Mouse (Mus musculus) midbrain, embryonic 12.5 days (tissue): Measurements from ENCODE around the gene Copg2. TPM values are rescaled to one million over a fixed set of nuclear protein-coding genes. Genes with fewer than 3 reads are reported as not detected.
A peak's percentile ranks its signal among the peaks of the same experiment; 100 is the strongest.

Experiments used
- ATAC-seq: fragments of 200-750 bp; cut with Nextera tagmentation; 2 replicates; pipeline ENCODE4 v1.8.0; 2017; ENCODE audit warnings: low read depth, moderate TSS enrichment, moderate library complexity; ENCODE audit not compliant: low FRiP score
- H3K27ac ChIP-seq: fragments of 300-500 bp; sonication (generic); replicated peaks from 2 replicates; pipeline ENCODE4 v1.5.1; 2016; ENCODE audit warnings: mild to moderate bottlenecking
- H3K27me3 ChIP-seq: fragments of 300-500 bp; sonication (generic); 2 replicates; pipeline ENCODE4 v1.6.1; 2016; ENCODE audit warnings: mild to moderate bottlenecking
- H3K36me3 ChIP-seq: fragments of 300-500 bp; sonication (generic); 2 replicates; pipeline ENCODE4 v1.6.1; 2016
- H3K4me1 ChIP-seq: fragments of 300-500 bp; sonication (generic); 2 replicates; pipeline ENCODE4 v1.6.1; 2016
- H3K4me2 ChIP-seq: fragments of 300-500 bp; sonication (generic); replicated peaks from 2 replicates; pipeline ENCODE4 v1.6.1; 2016; ENCODE audit warnings: mild to moderate bottlenecking, moderate library complexity
- H3K4me3 ChIP-seq: fragments of 300-500 bp; sonication (generic); 2 replicates; pipeline ENCODE4 v1.5.1; 2016; ENCODE audit warnings: mild to moderate bottlenecking
- H3K9ac ChIP-seq: fragments of 300-500 bp; sonication (generic); replicated peaks from 2 replicates; pipeline ENCODE4 v1.6.1; 2016; ENCODE audit warnings: mild to moderate bottlenecking, moderate library complexity
- H3K9me3 ChIP-seq: fragments of 300-500 bp; sonication (generic); 2 replicates; pipeline ENCODE4 v1.6.1; 2016; ENCODE audit warnings: mild to moderate bottlenecking
- WGBS: fragments of 180-500 bp; shearing (Covaris S2); methylation state at CpG from one replicate; pipeline ENCODE4 v1.1.7; 2016; 5-methylcytosine and 5-hydroxymethylcytosine counted together
- polyA plus RNA-seq: library from polyadenylated mRNA; unstranded; fragments of >200 nt; fragmentation: Nextera tagmentation; extraction: Ambion mirVana; gene quantifications from 2 replicates; pipeline ENCODE4 v1.2.1, GENCODE M21; 2016

The Copg2 gene
- polyA plus RNA-seq: 32.6 and 37.4 TPM in 2 replicates

GRCm38 (mm10) chr6:30896195-30896985 is at the start of gene Copg2:
Copg2 (minus strand) TSS chr6:30896794.
- no peaks in the 10 kb centered on the region for H3K9me3 ChIP-seq
- H3K4me3 ChIP-seq: peak within 1 kb of the TSS; percentile 57
- peak; percentile 99 for ATAC-seq
- H3K27me3 ChIP-seq: no peaks in the 10 kb centered on the region
- peak within 1 kb of the TSS; percentile 61 for H3K4me2 ChIP-seq
- H3K27ac ChIP-seq: peak within 1 kb of the TSS; percentile 94
- no peaks in the 10 kb centered on the region for H3K36me3 ChIP-seq
- under 1% methylated on average over 66 of the region's 83 CpGs for WGBS
- peaks cover 12% of the 10 kb centered on the region for H3K4me1 ChIP-seq
- peak within 1 kb of the TSS; percentile 70 for H3K9ac ChIP-seq

GRCm38 (mm10) chr6:30939264-30939663 is 42.7 kb upstream of the Copg2 start:
- Histone ChIP-seq H3K4me2 (no peak overlapping the region), H3K9ac (no peak overlapping the region), H3K4me1 (no peaks in the 10 kb centered on the region), H3K27ac (no peak overlapping the region), H3K27me3 (no peaks in the 10 kb centered on the region), H3K36me3 (no peaks in the 10 kb centered on the region), H3K4me3 (no peak overlapping the region), H3K9me3 (no peaks in the 10 kb centered on the region)
- no peak for ATAC-seq
- 75% methylated on average over 5 of the region's 5 CpGs for WGBS

GRCm38 (mm10) chr6:30922821-30923220 is 26.2 kb upstream of the Copg2 start:
- Histone ChIP-seq H3K4me1 (no peaks in the 10 kb centered on the region), H3K4me3 (no peak overlapping the region), H3K4me2 (no peak overlapping the region), H3K9me3 (no peaks in the 10 kb centered on the region), H3K27ac (no peak overlapping the region), H3K36me3 (no peaks in the 10 kb centered on the region), H3K9ac (no peak overlapping the region), H3K27me3 (peaks cover 3% of the 10 kb centered on the region; the same call in 1 of the 2 replicates)
- WGBS: 39% methylated on average over 2 of the region's 2 CpGs
- ATAC-seq: no peak

GRCm38 (mm10) chr6:30921826-30922225 is 25.2 kb upstream of the Copg2 start:
- Histone ChIP-seq H3K9me3 (no peaks in the 10 kb centered on the region), H3K36me3 (no peaks in the 10 kb centered on the region), H3K4me3 (no peak overlapping the region), H3K27me3 (peaks cover 3% of the 10 kb centered on the region; the same call in 1 of the 2 replicates), H3K9ac (no peak overlapping the region), H3K27ac (no peak overlapping the region), H3K4me1 (no peaks in the 10 kb centered on the region), H3K4me2 (no peak overlapping the region)
- no peak for ATAC-seq
- whole genome bisulfite sequencing: 69% methylated on average over 10 of the region's 11 CpGs

- Histone ChIP-seq H3K4me3 (peak overlapping the region; percentile 13), H3K4me1 (no peaks in the 10 kb centered on the region), H3K9me3 (no peaks in the 10 kb centered on the region), H3K9ac (0 out of 2 replicates have a peak overlapping the region, but pooled peaks have one; percentile 35), H3K27me3 (peaks cover 3% of the 10 kb centered on the region; the same call in 1 of the 2 replicates), H3K27ac (no peak overlapping the region), H3K4me2 (peak overlapping the region; percentile 47), H3K36me3 (no peaks in the 10 kb centered on the region)
- no peak for ATAC-seq
- WGBS: 42% methylated on average over 21 of the region's 21 CpGs
These were observed 24.5 kb upstream of the Copg2 start for GRCm38 (mm10) chr6:30920834-30921675.

- WGBS: 93% methylated on average over 2 of the region's 2 CpGs
These were observed 18.9 kb upstream of the Copg2 start, which contains the start of gene Tsga13 for GRCm38 (mm10) chr6:30915473-30915872. Tsga13 (minus strand) TSS chr6:30915573.

GRCm38 (mm10) chr6:30907970-30908369 is 11.4 kb upstream of the Copg2 start:
- 40% methylated on average over 3 of the region's 3 CpGs for WGBS
- Histone ChIP-seq H3K9me3 (no peaks in the 10 kb centered on the region), H3K9ac (no peak overlapping the region), H3K27me3 (no peaks in the 10 kb centered on the region), H3K36me3 (no peaks in the 10 kb centered on the region), H3K4me2 (no peak overlapping the region), H3K4me1 (peaks cover 6% of the 10 kb centered on the region), H3K4me3 (no peak overlapping the region), H3K27ac (no peak overlapping the region)
- ATAC-seq: no peak

More at GRCm38 (mm10) chr6:30915473-30915872, 18.9 kb upstream of the Copg2 start, which contains the start of gene Tsga13:
- Histone ChIP-seq H3K4me1 (no peaks in the 10 kb centered on the region), H3K9me3 (no peaks in the 10 kb centered on the region), H3K27me3 (no peaks in the 10 kb centered on the region), H3K4me3 (no peak within 1 kb of the TSS), H3K4me2 (no peak within 1 kb of the TSS), H3K36me3 (no peaks in the 10 kb centered on the region), H3K9ac (no peak within 1 kb of the TSS), H3K27ac (no peak within 1 kb of the TSS)
- ATAC-seq: no peak

GRCm38 (mm10) chr6:30904911-30905310 is 8.3 kb upstream of the Copg2 start:
- no peaks in the 10 kb centered on the region for H3K27me3 ChIP-seq
- H3K27ac ChIP-seq: no peak overlapping the region
- H3K4me3 ChIP-seq: no peak overlapping the region
- H3K9me3 ChIP-seq: no peaks in the 10 kb centered on the region
- no peak overlapping the region for H3K9ac ChIP-seq
- 86% methylated on average over 5 of the region's 5 CpGs for WGBS
- no peak overlapping the region for H3K4me2 ChIP-seq
- peaks cover 6% of the 10 kb centered on the region for H3K4me1 ChIP-seq
- H3K36me3 ChIP-seq: no peaks in the 10 kb centered on the region
- ATAC-seq: no peak

- no peaks in the 10 kb centered on the region for H3K9me3 ChIP-seq
- H3K4me3 ChIP-seq: no peak overlapping the region
- no peaks in the 10 kb centered on the region for H3K36me3 ChIP-seq
- no peak overlapping the region for H3K4me2 ChIP-seq
- 72% methylated on average over 3 of the region's 3 CpGs for WGBS
- ATAC-seq: no peak
- no peak overlapping the region for H3K27ac ChIP-seq
- H3K27me3 ChIP-seq: no peaks in the 10 kb centered on the region
- peaks cover 6% of the 10 kb centered on the region for H3K4me1 ChIP-seq
- H3K9ac ChIP-seq: no peak overlapping the region
These were observed 7.4 kb upstream of the Copg2 start for GRCm38 (mm10) chr6:30904033-30904432.

GRCm38 (mm10) chr6:30897520-30897919 is 926 bp upstream of the Copg2 start:
- Histone ChIP-seq H3K4me2 (peak overlapping the region; percentile 61; the same call in 1 of the 2 replicates), H3K27me3 (no peaks in the 10 kb centered on the region), H3K4me3 (no peak overlapping the region), H3K9ac (no peak overlapping the region), H3K27ac (no peak overlapping the region), H3K4me1 (peaks cover 12% of the 10 kb centered on the region), H3K9me3 (no peaks in the 10 kb centered on the region), H3K36me3 (no peaks in the 10 kb centered on the region)
- no peak for ATAC-seq
- 74% methylated on average over 6 of the region's 6 CpGs for WGBS

- H3K4me2 ChIP-seq: peak overlapping the region; percentile 61
- H3K4me3 ChIP-seq: peak overlapping the region; percentile 57
- no peak for ATAC-seq
- H3K4me1 ChIP-seq: peaks cover 12% of the 10 kb centered on the region
- H3K36me3 ChIP-seq: no peaks in the 10 kb centered on the region
- no peaks in the 10 kb centered on the region for H3K9me3 ChIP-seq
- H3K27ac ChIP-seq: peak overlapping the region; percentile 94
- 19% methylated on average over 8 of the region's 8 CpGs for WGBS
- no peaks in the 10 kb centered on the region for H3K27me3 ChIP-seq
- peak overlapping the region; percentile 70; the same call in 1 of the 2 replicates for H3K9ac ChIP-seq
These were observed 363 bp upstream of the Copg2 start for GRCm38 (mm10) chr6:30896986-30897327.

- Histone ChIP-seq H3K9me3 (no peaks in the 10 kb centered on the region), H3K27me3 (no peaks in the 10 kb centered on the region), H3K4me1 (peaks cover 12% of the 10 kb centered on the region), H3K27ac (peak overlapping the region; percentile 94), H3K9ac (peak overlapping the region; percentile 70), H3K4me3 (peak overlapping the region; percentile 57), H3K36me3 (no peaks in the 10 kb centered on the region), H3K4me2 (peak overlapping the region; percentile 61)
- ATAC-seq: no peak
- WGBS: 14% methylated on average over 3 of the region's 3 CpGs
These were observed 787 bp downstream of the Copg2 start for GRCm38 (mm10) chr6:30895819-30896194.
